11 mouse cellular contexts compared by ENCODE assay signal in genomic region chr1:182509110-182509797, GRCm38 (mm10). TPM values are rescaled to one million over a fixed set of nuclear protein-coding genes. Genes with fewer than 3 reads are reported as not detected.
A peak's percentile ranks its signal among the peaks of the same experiment; 100 is the strongest.
DNase-seq lines count a peak whose midpoint lies in the region; ATAC-seq and TF ChIP-seq lines count a peak whose summit lies in the region.
"Had no signal": no experiment of that assay in that cellular context is flagged by ENCODE, and none has a peak within 500 bp of the region (broad histone marks: within the 10 kb centered on the region; RNA-seq: fewer than 3 reads in every experiment).

No protein-coding gene starts in this region.

- peaks cover 12% of the 10 kb centered on the region for H3K36me3 ChIP-seq in hindbrain, embryonic 16.5 days (ENCODE audit: control insufficient read depth, insufficient read depth, low read length)
- H3K36me3 ChIP-seq in hindbrain, embryonic 14.5 days (replicated peaks; ENCODE audit: control insufficient read depth, insufficient read depth): peaks cover 53% of the 10 kb centered on the region
- H3K36me3 ChIP-seq in ES-E14 (ENCODE audit: control insufficient read depth, insufficient read depth, low read length, poor library complexity, severe bottlenecking): no peaks in the 10 kb centered on the region
- peaks cover 8% of the 10 kb centered on the region; the same call in 1 of the 2 replicates for H3K36me3 ChIP-seq in lung, postnatal 0 days (ENCODE audit: insufficient read depth, low read length)
- H3K36me3 ChIP-seq in kidney, embryonic 15.5 days: peaks cover 58% of the 10 kb centered on the region
- H3K36me3 ChIP-seq: G1E had no signal

- TF ChIP-seq CTCF in lung, postnatal 0 days (IDR thresholded peaks at IDR 0.05): no peak

- no peak overlapping the region for H3K4me2 ChIP-seq in hindbrain, embryonic 16.5 days (ENCODE audit: low read length)
- no peak overlapping the region for H3K4me2 ChIP-seq in hindbrain, embryonic 14.5 days (replicated peaks)
- no peak overlapping the region for H3K4me2 ChIP-seq in lung, postnatal 0 days (replicated peaks; ENCODE audit: low read depth, low read length)
- H3K4me2 ChIP-seq in kidney, embryonic 15.5 days: no peak overlapping the region

- no peak overlapping the region for H3K4me3 ChIP-seq in hindbrain, embryonic 16.5 days (ENCODE audit: low read length)
- H3K4me3 ChIP-seq in hindbrain, embryonic 14.5 days (replicated peaks; ENCODE audit: low read length): no peak overlapping the region
- peak overlapping the region in 1 of 2 experiments; percentile 35; a peak in 1 of 4 replicates for H3K4me3 ChIP-seq in ES-E14 (ENCODE audit: insufficient read depth in 1 of 2, low read depth in 1 of 2, low read length in 2 of 2, poor library complexity in 1 of 2, severe bottlenecking in 1 of 2)
- H3K4me3 ChIP-seq in lung, postnatal 0 days (ENCODE audit: low read depth, low read length): no peak overlapping the region
- H3K4me3 ChIP-seq in kidney, embryonic 15.5 days (replicated peaks): no peak overlapping the region

- WGBS in hindbrain, embryonic 16.5 days: 83% methylated on average over 10 of the region's 10 CpGs
- WGBS in hindbrain, embryonic 14.5 days: 82% methylated on average over 10 of the region's 10 CpGs
- WGBS in lung, postnatal 0 days: 54% methylated on average over 10 of the region's 10 CpGs
- 77% methylated on average over 10 of the region's 10 CpGs for WGBS in kidney, embryonic 15.5 days

- in situ Hi-C loops in ES-E14 (cut with MboI; ENCODE audit: low sequenced_read_pairs in 2 of 2, unreplicated experiment in 2 of 2): no loop called here

- no peaks in the 10 kb centered on the region for H3K27me3 ChIP-seq in hindbrain, embryonic 16.5 days (replicated peaks; ENCODE audit: control insufficient read depth, insufficient read depth, low read length)
- no peaks in the 10 kb centered on the region for H3K27me3 ChIP-seq in hindbrain, embryonic 14.5 days (ENCODE audit: control insufficient read depth, insufficient read depth, low read length)
- no peaks in the 10 kb centered on the region for H3K27me3 ChIP-seq in lung, postnatal 0 days (replicated peaks; ENCODE audit: insufficient read depth, low read length)
- H3K27me3 ChIP-seq in kidney, embryonic 15.5 days: no peaks in the 10 kb centered on the region

- ATAC-seq in cerebellum, adult (ENCODE audit: insufficient number of reproducible peaks, low FRiP score, low TSS enrichment): peak; percentile 85
- ATAC-seq in hindbrain, embryonic 16.5 days: peak; percentile 56; the same call in 1 of the 2 replicates
- no peak for ATAC-seq in hindbrain, embryonic 14.5 days (ENCODE audit: low FRiP score)
- peak; percentile 84 for ATAC-seq in lung, postnatal 0 days
- no peak for ATAC-seq in kidney, embryonic 15.5 days (replicated peaks; ENCODE audit: low FRiP score)

- TF ChIP-seq EP300 in lung, postnatal 0 days (IDR thresholded peaks at IDR 0.05): peak; percentile 86

- peak overlapping the region; percentile 17; the same call in 1 of the 2 replicates for H3K27ac ChIP-seq in hindbrain, embryonic 16.5 days (ENCODE audit: low read depth, low read length)
- H3K27ac ChIP-seq in hindbrain, embryonic 14.5 days: no peak overlapping the region
- no peak overlapping the region for H3K27ac ChIP-seq in ES-E14 (ENCODE audit: insufficient read depth, low read depth, low read length, poor library complexity, severe bottlenecking)
- peak overlapping the region; percentile 81 for H3K27ac ChIP-seq in lung, postnatal 0 days (ENCODE audit: low read length)
- no peak overlapping the region for H3K27ac ChIP-seq in kidney, embryonic 15.5 days
- H3K27ac ChIP-seq: liver, embryonic 14.5 days had no signal

- H3K4me1 ChIP-seq in hindbrain, embryonic 16.5 days (ENCODE audit: control insufficient read depth, insufficient read depth, low read depth, low read length): peaks cover 4% of the 10 kb centered on the region
- H3K4me1 ChIP-seq in hindbrain, embryonic 14.5 days (replicated peaks; ENCODE audit: control insufficient read depth, insufficient read depth, low read length): peaks cover 5% of the 10 kb centered on the region; the same call in 1 of the 2 replicates
- peaks cover 0 to 23% of the 10 kb centered on the region in 2 experiments; a peak in 3 of 4 replicates for H3K4me1 ChIP-seq in ES-E14 (ENCODE audit: control insufficient read depth in 2 of 2, insufficient read depth in 2 of 2, low read length in 2 of 2, poor library complexity in 1 of 2)
- H3K4me1 ChIP-seq in lung, postnatal 0 days (ENCODE audit: insufficient read depth, low read depth, low read length): peaks cover 15% of the 10 kb centered on the region
- peaks cover 31% of the 10 kb centered on the region for H3K4me1 ChIP-seq in kidney, embryonic 15.5 days

- no peaks in the 10 kb centered on the region for H3K9me3 ChIP-seq in hindbrain, embryonic 16.5 days (ENCODE audit: control insufficient read depth, low read length)
- H3K9me3 ChIP-seq in hindbrain, embryonic 14.5 days (ENCODE audit: control insufficient read depth, low read length): no peaks in the 10 kb centered on the region
- no peaks in the 10 kb centered on the region for H3K9me3 ChIP-seq in ES-E14 (ENCODE audit: control insufficient read depth, insufficient read depth, low read depth, low read length)
- no peaks in the 10 kb centered on the region for H3K9me3 ChIP-seq in lung, postnatal 0 days (ENCODE audit: low read length)
- H3K9me3 ChIP-seq in kidney, embryonic 15.5 days (replicated peaks): no peaks in the 10 kb centered on the region

- DNase-seq in cerebellum, postnatal 4 days (ENCODE audit: low spot score in 2 of 2): no peak
- DNase-seq in hindbrain, embryonic 14.5 days (ENCODE audit: low spot score): no peak
- no peak for DNase-seq in ES-E14 (ENCODE audit: low read depth, low spot score)
- DNase-seq in lung, postnatal 0 days (ENCODE audit: low spot score): peak; percentile 87
- no peak for DNase-seq in thymus, postnatal 36 days

- H3K9ac ChIP-seq in hindbrain, embryonic 16.5 days (ENCODE audit: low read depth, low read length): no peak overlapping the region
- no peak overlapping the region for H3K9ac ChIP-seq in hindbrain, embryonic 14.5 days
- H3K9ac ChIP-seq in ES-E14 (ENCODE audit: insufficient read depth, low read depth, low read length, poor library complexity, severe bottlenecking): 0 out of 2 replicates have a peak overlapping the region, but pooled peaks have one; percentile 1
- H3K9ac ChIP-seq in lung, postnatal 0 days (replicated peaks; ENCODE audit: low read depth): no peak overlapping the region
- no peak overlapping the region for H3K9ac ChIP-seq in kidney, embryonic 15.5 days
- H3K9ac ChIP-seq: liver, embryonic 14.5 days had no signal

TF ChIP-seq in ES-E14, 5 proteins besides CTCF, POLR2A, EP300 and RAD21:
- no peak for TF ChIP-seq ZC3H11A (IDR thresholded peaks at IDR 0.05; ENCODE audit: borderline replicate concordance, low read depth, low read length)

RNA-seq across cellular contexts. Expression of gene Capn2, which starts 8.2 kb away (rescaled TPM):
- polyA plus RNA-seq in hindbrain, embryonic 16.5 days (2015; fragmentation: Nextera tagmentation; extraction: Ambion mirVana): 93.9 and 102 TPM in 2 replicates
- polyA plus RNA-seq in hindbrain, embryonic 14.5 days (2014; fragmentation: Nextera tagmentation; extraction: Ambion mirVana): 80.5 and 81.0 TPM in 2 replicates
- total RNA-seq in ES-E14 (2012; rRNA removed): 38.3 and 72.3 TPM in 2 replicates
- polyA plus RNA-seq in lung, postnatal 0 days (2015; fragmentation: Nextera tagmentation; extraction: Ambion mirVana): 135 and 149 TPM in 2 replicates
- 119 and 126 TPM in 2 replicates for polyA plus RNA-seq in kidney, embryonic 15.5 days (2015; fragmentation: Nextera tagmentation; extraction: Ambion mirVana)
- polyA plus RNA-seq: G1E had no signal

RNA-seq across cellular contexts. Expression of gene Capn8, which starts 55.6 kb away (rescaled TPM):
- 0.09 TPM in 1 of 2 replicates, not detected in the other for polyA plus RNA-seq in hindbrain, embryonic 16.5 days (2015; fragmentation: Nextera tagmentation; extraction: Ambion mirVana)
- not detected in 2 replicates for polyA plus RNA-seq in hindbrain, embryonic 14.5 days (2014; fragmentation: Nextera tagmentation; extraction: Ambion mirVana)
- not detected in 2 replicates for total RNA-seq in ES-E14 (2012; rRNA removed)
- 0.25 and 0.57 TPM in 2 replicates for polyA plus RNA-seq in lung, postnatal 0 days (2015; fragmentation: Nextera tagmentation; extraction: Ambion mirVana)
- 0.19 TPM in 1 of 2 replicates, not detected in the other for polyA plus RNA-seq in kidney, embryonic 15.5 days (2015; fragmentation: Nextera tagmentation; extraction: Ambion mirVana)
- total RNA-seq: G1E had no signal
- polyA plus RNA-seq: G1E; heart, embryonic 16.5 days had no signal

Comparison
In these comparisons a context has a peak if more than half of its experiments do, and no peak if none do; other contexts are left out.
1. ATAC-seq: peak in cerebellum, adult (single experiment), hindbrain, embryonic 16.5 days (single experiment) and lung, postnatal 0 days (single experiment); none in hindbrain, embryonic 14.5 days (single experiment) and kidney, embryonic 15.5 days (single experiment).
2. H3K27ac ChIP-seq: peak in hindbrain, embryonic 16.5 days (single experiment) and lung, postnatal 0 days (single experiment); none in hindbrain, embryonic 14.5 days (single experiment), ES-E14 (single experiment) and kidney, embryonic 15.5 days (single experiment).